Mouse (Mus musculus): Measurements from ENCODE around the gene Slc34a3. TPM values are rescaled to one million over a fixed set of nuclear protein-coding genes. Genes with fewer than 3 reads are reported as not detected.
A peak's percentile ranks its signal among the peaks of the same experiment; 100 is the strongest.
"Not testable (repeated sequence)": the region's sequence is repeated elsewhere in the genome, so short reads cannot be mapped to it uniquely, and the experiment has no call there.

Slc34a3 gene
- total RNA-seq, 2 experiments from 2014 or later, result not detected

DNA sequence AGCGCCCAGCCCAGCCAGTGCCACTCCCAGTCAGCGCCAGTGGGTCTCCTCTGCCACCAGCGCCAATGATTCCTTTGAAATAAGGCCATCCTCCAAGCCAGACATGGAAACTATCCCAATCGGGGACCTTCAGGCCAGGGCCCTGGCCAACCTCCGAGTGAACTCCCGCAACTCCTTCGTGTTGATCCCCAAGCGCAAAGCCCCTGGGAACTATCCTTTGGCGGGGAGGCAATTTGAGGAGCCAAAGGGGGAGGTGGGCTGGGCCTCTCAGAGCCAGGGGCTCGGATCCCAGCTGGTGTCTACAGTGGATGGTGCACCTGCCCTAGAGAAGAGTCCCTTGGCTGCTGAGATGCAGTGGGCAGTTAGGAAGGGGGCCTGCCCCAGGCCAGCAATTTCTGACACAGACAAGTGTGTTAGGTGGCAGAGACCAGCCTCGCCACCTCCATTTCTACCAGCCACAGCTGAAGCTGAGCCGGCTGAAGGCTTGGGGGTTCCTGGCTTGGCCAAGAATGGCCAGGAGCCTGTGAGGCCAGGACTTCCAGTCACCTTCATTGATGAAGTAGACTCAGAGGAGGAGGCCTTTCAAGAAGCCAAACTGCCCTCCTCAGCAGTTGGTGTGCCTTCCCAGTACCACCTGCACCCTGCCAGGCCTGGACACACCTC lies 29.6 kb upstream of the Slc34a3 start:
- no peak for TF ChIP-seq CTCF (IDR thresholded peaks at IDR 0.05)

DNA sequence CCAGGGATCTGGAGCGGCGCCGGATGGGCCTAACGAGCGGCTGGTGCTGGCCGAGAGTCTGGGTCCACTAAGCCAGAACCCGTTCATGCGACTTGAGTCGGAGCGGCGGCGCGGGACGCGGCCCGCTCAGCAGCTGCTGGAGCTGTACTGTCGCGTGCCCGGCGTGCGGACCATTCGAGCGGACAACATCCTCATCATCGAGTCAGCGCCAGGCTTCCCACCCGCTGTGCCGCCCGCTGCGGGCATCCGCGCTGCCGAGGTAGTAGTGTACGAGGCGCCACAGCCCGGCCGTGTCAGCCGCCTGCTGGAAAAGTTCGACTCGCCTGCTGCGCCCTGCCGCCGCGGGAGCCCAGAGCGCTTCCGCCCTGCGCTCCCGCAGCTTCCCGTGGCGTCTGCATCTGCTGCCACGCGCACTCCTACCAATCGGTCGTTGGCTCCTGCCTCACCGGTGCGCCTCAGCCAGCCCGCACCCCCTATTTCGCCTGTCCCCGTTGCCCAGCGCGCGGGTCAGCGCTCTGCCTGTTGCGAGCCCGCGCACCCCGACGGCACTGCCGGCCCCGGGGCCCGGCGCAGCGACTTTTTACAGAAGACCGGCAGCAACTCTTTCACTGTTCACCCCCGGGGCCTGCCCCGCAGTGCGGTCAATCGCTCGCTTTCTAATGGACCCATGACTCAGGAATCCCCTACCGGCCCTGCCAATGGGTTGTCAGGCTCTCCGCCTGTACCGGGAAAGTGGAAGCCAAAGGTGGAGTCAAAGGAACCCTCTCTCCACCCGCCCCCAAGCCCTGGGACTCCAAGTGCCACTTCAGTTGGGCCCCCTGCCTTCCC lies 28.8 kb upstream of the Slc34a3 start:
- H3K4me3 ChIP-seq, result peak overlapping the region; percentile 86
- H3K27ac ChIP-seq, result peak overlapping the region; percentile 77
- peak in 1 of 2 experiments; percentile 32 for DNase-seq (ENCODE audit: extremely low spot score in 1 of 2, low spot score in 2 of 2)
- no peak; the same call in 1 of the 2 replicates for TF ChIP-seq CTCF (IDR thresholded peaks at IDR 0.05)
- intact Hi-C loops (cut with DNase I), result loop anchor here (2.0 kb wide), 2 partner anchors 34 to 70 kb away; no protein-coding TSS in a partner anchor

More for the DNA sequence above, 29.6 kb upstream of the Slc34a3 start:
- Histone ChIP-seq H3K27ac (peak overlapping the region; percentile 85), H3K4me3 (peak overlapping the region; percentile 86)
- DNase-seq (ENCODE audit: extremely low spot score in 1 of 2, low spot score in 2 of 2), result no peak
- intact Hi-C loops (cut with DNase I), result loop anchor here (2.0 kb wide), 2 partner anchors 35 to 71 kb away; no protein-coding TSS in a partner anchor

DNA sequence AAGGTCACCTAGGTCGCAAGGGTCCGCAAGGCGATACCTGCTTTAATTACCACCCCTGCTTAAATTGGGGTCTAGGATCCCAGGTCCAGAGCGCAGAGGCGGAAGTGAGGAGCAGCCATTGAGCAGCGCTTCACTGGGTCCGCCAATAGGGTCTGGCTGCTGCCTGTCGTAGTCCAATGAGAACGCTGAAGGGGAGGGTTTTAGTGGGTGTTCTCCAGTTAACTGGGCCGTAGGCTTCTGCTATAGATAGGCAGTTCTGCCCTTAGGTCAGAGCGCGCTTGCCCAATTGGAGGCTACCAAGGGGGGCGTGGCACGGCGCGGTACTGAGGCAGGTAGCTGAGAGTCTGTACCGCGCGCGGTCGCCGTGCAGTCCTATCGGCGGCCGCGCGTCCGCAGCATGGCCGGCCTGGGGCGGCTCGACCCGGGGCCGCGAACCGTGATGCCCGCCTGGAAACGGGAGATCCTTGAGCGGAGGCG lies 28.2 kb upstream of the Slc34a3 start, which contains the start of gene Tprn:
TSS of gene Tprn (plus strand) at position 328 of the 477 bp plus-strand sequence.
- peak; percentile 88 to 92 for DNase-seq (ENCODE audit: extremely low spot score in 1 of 2, low spot score in 2 of 2)
- no peak; the same call in none of the 2 replicates for TF ChIP-seq CTCF (IDR thresholded peaks at IDR 0.05)
- intact Hi-C loops (cut with DNase I), result loop anchor here (2.0 kb wide), 2 partner anchors 34 to 70 kb away; no protein-coding TSS in a partner anchor
- peak within 1 kb of the TSS; percentile 86 for H3K4me3 ChIP-seq
- H3K27ac ChIP-seq, result peak within 1 kb of the TSS; percentile 83

DNA sequence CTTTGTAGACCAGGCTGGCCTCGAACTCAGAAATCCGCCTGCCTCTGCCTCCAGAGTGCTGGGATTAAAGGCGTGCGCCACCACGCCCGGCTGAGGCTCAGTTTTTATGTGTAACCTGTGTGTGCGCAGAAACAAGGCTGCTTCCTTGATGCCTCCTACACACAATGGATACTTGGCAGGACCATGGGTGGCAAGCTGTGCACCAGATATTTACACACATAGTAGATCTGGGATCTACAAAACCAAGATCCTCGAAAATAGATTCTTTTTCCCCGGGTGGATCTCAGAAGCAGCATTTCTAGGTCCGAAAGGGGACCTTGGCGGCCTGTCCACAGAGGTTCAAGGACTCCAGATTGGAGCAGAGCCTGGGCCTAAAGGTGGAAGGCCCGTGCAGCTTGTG lies 27.7 kb upstream of the Slc34a3 start:
- intact Hi-C loops (cut with DNase I), result loop anchor here (2.0 kb wide), 2 partner anchors 33 to 69 kb away; no protein-coding TSS in a partner anchor
- DNase-seq (ENCODE audit: extremely low spot score in 1 of 2, low spot score in 2 of 2), result no peak
- H3K4me3 ChIP-seq, result peak overlapping the region; percentile 86
- TF ChIP-seq CTCF (IDR thresholded peaks at IDR 0.05), result no peak
- H3K27ac ChIP-seq, result peak overlapping the region; percentile 83

DNA sequence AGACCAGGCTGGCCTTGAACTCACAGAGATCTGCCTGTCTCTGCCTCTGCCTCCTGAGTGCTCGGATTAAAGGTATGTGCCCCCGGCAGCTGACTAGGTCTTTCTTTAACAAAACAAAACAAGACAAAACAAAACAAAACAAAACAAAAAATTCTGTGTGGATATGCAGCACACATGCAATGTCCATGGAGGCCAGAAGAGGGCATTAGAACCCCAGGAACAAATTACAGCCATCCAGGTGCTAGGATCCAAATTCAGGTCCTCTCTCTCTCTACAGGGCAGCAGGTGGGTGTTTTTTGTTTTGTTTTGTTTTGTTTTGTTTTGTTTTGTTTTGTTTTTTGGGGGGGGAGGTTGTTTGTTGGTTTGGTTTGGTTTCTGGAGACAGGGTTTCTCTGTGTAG lies 24.7 kb upstream of the Slc34a3 start:
- no peak overlapping the region for H3K27ac ChIP-seq
- no peak for DNase-seq (ENCODE audit: extremely low spot score in 1 of 2, low spot score in 2 of 2)
- TF ChIP-seq CTCF (IDR thresholded peaks at IDR 0.05), result peak; percentile 57
- intact Hi-C loops (cut with DNase I), result no loop called here
- H3K4me3 ChIP-seq, result no peak overlapping the region

DNA sequence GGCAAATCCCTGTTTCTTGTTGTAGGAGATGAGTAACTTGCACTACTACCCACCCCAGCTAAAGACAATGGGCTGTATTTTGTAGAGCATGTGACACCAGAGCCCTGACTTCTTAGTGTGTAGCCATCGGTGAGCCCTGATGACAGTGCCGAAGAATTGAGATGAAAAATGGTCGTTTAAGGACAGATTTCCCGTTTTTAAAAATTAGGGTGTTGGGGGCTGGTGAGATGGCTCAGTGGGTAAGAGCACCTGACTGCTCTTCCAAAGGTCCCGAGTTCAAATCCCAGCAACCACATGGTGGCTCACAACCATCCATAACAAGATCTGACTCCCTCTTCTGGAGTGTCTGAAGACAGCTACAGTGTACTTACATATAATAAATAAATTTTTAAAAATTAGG lies 23.1 kb upstream of the Slc34a3 start:
- intact Hi-C loops (cut with DNase I); H3K27ac ChIP-seq; H3K4me3 ChIP-seq; DNase-seq (ENCODE audit: extremely low spot score in 1 of 2, low spot score in 2 of 2): not testable (repeated sequence)

DNA sequence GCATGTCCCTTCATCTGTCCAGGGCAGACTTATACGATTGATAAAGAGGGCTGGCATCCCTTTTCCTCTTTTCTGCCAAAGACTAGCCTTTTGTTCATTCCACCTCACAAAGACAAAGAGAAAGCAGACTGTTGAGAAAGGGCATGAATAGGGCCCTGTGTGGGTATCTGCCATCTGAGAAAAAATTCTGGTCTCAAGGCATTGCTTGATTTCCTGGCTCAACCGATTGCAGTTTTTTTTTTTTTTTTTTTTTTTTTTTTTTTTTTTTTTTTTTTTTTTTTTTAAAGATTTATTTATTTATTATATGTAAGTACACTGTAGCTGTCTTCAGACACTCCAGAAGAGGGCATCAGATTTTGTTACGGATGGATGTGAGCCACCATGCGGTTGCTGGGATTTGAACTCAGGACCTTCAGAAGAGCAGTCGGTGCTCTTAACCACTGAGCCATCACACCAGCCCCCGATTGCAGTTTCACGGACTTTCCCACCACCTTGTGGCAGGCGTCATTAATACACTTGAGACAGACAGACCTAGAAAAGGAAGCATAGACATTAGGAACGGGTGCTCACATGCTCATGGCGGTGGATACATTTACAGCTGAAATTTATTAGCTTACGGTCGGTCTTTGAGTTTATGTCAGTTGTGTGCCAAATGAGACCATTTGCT lies 22.4 kb upstream of the Slc34a3 start:
- intact Hi-C loops (cut with DNase I); DNase-seq (ENCODE audit: extremely low spot score in 1 of 2, low spot score in 2 of 2); H3K27ac ChIP-seq: not testable (repeated sequence)
- H3K4me3 ChIP-seq, result peak overlapping the region; percentile 71
- TF ChIP-seq CTCF (IDR thresholded peaks at IDR 0.05), result peak; percentile 33

DNA sequence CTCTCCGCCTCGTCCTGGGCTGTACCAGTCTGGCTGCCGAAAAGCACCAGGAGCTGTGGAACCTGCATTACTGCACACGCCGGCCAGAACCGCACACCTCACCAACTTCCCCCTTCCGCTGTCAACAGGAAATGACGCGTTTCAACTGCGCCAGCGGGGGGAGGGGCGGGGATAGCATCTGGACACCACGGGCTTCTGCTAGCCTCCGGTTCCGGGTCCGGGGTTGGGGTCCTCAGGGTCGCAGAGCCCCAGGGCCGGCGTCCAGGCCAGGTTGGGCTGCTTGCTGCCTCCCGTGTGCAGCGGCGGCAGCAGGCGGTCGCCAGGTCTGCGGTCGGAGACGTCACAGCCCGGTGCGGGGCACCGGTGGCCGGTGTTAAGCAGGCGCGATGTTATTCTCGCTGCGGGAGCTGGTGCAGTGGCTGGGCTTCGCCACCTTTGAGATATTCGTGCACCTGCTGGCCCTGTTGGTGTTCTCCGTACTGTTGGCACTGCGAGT lies 21.2 kb upstream of the Slc34a3 start, which contains the start of gene Tmem203:
TSS of gene Tmem203 (plus strand) at position 156 of the 496 bp plus-strand sequence.
- DNase-seq (ENCODE audit: extremely low spot score in 1 of 2, low spot score in 2 of 2), result peak; percentile 84 to 91
- Histone ChIP-seq H3K4me3 (peak within 1 kb of the TSS; percentile 71), H3K27ac (peak within 1 kb of the TSS; percentile 90)
- intact Hi-C loops (cut with DNase I), result loop anchor here (1.0 to 2.0 kb wide), 2 partner anchors 17 to 63 kb away; partner anchors contain the start of genes Anapc2 and Ssna1
- TF ChIP-seq CTCF (IDR thresholded peaks at IDR 0.05), result no peak

DNA sequence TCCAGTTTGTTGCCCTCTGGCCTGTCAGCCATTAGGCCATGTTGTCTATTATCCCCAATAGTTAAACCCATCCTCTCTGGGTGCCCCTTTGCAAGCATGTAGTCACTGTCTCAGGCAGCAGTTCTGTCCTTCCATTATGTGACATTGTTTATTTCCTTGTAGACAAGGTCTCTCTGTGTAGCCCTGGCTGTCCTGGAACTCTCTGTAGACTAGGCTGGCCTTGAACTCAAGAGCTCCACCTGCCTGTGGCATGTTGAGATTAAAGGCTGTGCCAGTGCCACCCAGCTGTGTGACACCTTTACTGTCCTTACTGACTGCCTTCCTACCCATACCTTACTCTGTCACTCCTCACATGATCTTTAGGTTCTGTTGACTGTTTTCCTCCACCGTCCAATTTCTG lies 18.2 kb upstream of the Slc34a3 start:
- Histone ChIP-seq H3K27ac (no peak overlapping the region), H3K4me3 (no peak overlapping the region)
- TF ChIP-seq CTCF (IDR thresholded peaks at IDR 0.05), result peak; percentile 31
- DNase-seq (ENCODE audit: extremely low spot score in 1 of 2, low spot score in 2 of 2), result no peak
- intact Hi-C loops (cut with DNase I), result loop anchor here (2.0 kb wide), 1 partner anchor 24 kb away; no protein-coding TSS in a partner anchor

DNA sequence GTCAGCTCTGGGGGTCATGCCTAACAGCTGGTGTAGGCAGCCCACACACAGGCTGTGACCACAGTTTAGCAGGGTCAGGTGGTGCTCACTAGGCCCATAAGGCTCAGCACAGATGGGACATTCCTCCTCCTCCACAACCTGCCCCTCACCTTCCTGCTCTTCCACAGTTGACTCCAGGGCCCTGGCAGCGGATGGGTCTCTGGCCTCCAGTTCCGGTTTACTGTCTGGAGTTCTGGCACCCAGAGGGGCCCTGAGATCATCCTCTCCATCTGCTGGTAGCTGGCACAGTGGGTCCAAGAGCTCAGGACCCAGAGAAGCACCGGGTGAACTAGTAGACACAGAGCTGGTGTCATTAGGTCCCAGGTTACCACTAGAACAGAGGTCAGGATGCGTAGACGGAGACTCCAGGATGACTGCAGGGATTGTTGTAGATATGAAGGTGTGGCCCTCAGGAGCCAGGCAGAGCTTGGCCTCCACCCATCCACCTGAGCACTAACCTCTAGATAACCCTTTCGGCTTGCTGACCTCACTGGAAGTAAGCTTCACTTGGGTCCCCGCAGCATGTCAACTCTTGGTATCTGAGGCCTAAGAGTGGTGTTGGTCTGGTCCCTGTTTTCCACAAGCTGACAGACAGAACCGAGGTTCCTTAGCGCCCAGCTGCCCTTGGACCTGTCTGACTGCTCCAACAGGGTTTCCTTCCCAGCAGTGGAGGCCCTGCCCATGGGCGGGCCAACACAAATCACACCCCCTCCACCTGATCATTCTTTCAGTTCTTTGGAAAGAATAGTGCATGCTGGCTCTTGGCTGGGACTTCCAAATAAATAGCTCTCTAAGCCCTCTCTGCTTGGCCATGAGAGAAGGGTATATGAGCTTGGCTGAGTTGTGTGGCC lies 12.3 kb upstream of the Slc34a3 start, which contains the start of gene AL732309.1:
TSS of gene AL732309.1 (minus strand) at position 681 of the 890 bp plus-strand sequence.
- intact Hi-C loops (cut with DNase I), result no loop called here

More for the DNA sequence above, 12.3 kb upstream of the Slc34a3 start, which contains the start of gene AL732309.1:
- H3K27ac ChIP-seq, result no peak within 1 kb of the TSS
- DNase-seq (ENCODE audit: extremely low spot score in 1 of 2, low spot score in 2 of 2), result no peak
- no peak for TF ChIP-seq CTCF (IDR thresholded peaks at IDR 0.05)
- no peak within 1 kb of the TSS for H3K4me3 ChIP-seq
